Mouse (Mus musculus) intestine, embryonic 14.5 days (tissue): ENCODE measurements at regions not wholly inside any gene's neighbourhood (a gene's known extent, or its start where the extent isn't known, plus 50 kb on each side); places are given as distances from the start of the nearest gene placed in this dataset.

Experiments used
- ATAC-seq: fragments of 200-750 bp; cut with Nextera tagmentation; replicated peaks from 2 replicates; pipeline ENCODE4 v1.8.0; 2017; ENCODE audit warnings: low read depth, moderate number of reproducible peaks, moderate TSS enrichment, moderate library complexity; ENCODE audit not compliant: low FRiP score, low TSS enrichment
- DNase-seq: peaks from one replicate; pipeline ENCODE4 v3.0.0-alpha.2; 2018; ENCODE audit warnings: low spot score
- H3K27ac ChIP-seq: fragments of 300-500 bp; sonication (generic); 2 replicates; pipeline ENCODE4 v1.5.1; 2014; ENCODE audit warnings: low read depth, mild to moderate bottlenecking, control low read depth
- H3K27me3 ChIP-seq: fragments of 300-500 bp; sonication (generic); replicated peaks from 2 replicates; pipeline ENCODE4 v1.6.1; 2014; ENCODE audit warnings: low read length, control low read depth; ENCODE audit not compliant: control insufficient read depth, insufficient read depth
- H3K36me3 ChIP-seq: fragments of 300-500 bp; sonication (generic); 2 replicates; pipeline ENCODE4 v1.6.1; 2014; ENCODE audit warnings: low read length, control low read depth; ENCODE audit not compliant: control insufficient read depth, insufficient read depth
- H3K4me1 ChIP-seq: fragments of 300-500 bp; sonication (generic); replicated peaks from 2 replicates; pipeline ENCODE4 v1.6.1; 2014; ENCODE audit warnings: low read length, control low read depth, mixed read lengths; ENCODE audit not compliant: control insufficient read depth, insufficient read depth
- H3K4me2 ChIP-seq: fragments of 300-500 bp; sonication (generic); 2 replicates; pipeline ENCODE4 v1.6.1; 2014; ENCODE audit warnings: low read length
- H3K4me3 ChIP-seq: fragments of 300-500 bp; sonication (generic); 2 replicates; pipeline ENCODE4 v1.5.1; 2014; ENCODE audit warnings: low read depth, low read length, control low read depth, mixed read lengths
- H3K9ac ChIP-seq: fragments of 300-500 bp; sonication (generic); 2 replicates; pipeline ENCODE4 v1.6.1; 2014; ENCODE audit warnings: mild to moderate bottlenecking, low read length
- H3K9me3 ChIP-seq: fragments of 300-500 bp; sonication (generic); 2 replicates; pipeline ENCODE4 v1.6.1; 2016; ENCODE audit warnings: low read length, control low read depth; ENCODE audit not compliant: control insufficient read depth
- WGBS: fragments of 180-500 bp; shearing (Covaris S2); extraction: QIAGEN DNeasy Blood & Tissue Kit; methylation state at CpG from one replicate; pipeline ENCODE4 v1.1.7; 2014; 5-methylcytosine and 5-hydroxymethylcytosine counted together

DNA sequence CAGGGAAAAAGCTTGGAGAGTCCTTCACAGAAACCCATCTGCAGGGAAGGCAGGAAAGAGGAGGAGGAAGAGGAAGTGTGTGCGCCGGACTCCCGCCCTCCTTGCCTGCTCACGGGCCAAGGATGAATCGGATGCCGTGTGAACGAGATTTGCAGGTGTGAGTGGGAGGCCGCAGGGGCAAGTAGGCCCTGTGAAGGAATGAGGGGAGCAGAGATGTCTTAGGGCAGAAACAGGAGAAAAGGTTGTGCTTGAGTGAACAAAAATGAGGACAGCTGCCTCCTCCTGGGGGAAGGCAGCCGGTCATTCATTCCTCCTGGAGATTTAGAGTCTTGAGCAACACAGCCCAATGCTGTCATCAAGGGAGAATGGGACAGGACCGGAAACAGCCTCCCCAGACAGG, 104.1 kb upstream of the Cdkn3 start:
- Histone ChIP-seq H3K27ac (no peak overlapping the region), H3K27me3 (no peaks in the 10 kb centered on the region), H3K9me3 (no peaks in the 10 kb centered on the region), H3K36me3 (no peaks in the 10 kb centered on the region), H3K4me2 (no peak overlapping the region), H3K4me3 (no peak overlapping the region), H3K9ac (no peak overlapping the region), H3K4me1 (no peaks in the 10 kb centered on the region; the same call in 1 of the 2 replicates)
- DNase-seq: no peak
- ATAC-seq: no peak
- 81% methylated on average over 10 of the region's 10 CpGs for WGBS

DNA sequence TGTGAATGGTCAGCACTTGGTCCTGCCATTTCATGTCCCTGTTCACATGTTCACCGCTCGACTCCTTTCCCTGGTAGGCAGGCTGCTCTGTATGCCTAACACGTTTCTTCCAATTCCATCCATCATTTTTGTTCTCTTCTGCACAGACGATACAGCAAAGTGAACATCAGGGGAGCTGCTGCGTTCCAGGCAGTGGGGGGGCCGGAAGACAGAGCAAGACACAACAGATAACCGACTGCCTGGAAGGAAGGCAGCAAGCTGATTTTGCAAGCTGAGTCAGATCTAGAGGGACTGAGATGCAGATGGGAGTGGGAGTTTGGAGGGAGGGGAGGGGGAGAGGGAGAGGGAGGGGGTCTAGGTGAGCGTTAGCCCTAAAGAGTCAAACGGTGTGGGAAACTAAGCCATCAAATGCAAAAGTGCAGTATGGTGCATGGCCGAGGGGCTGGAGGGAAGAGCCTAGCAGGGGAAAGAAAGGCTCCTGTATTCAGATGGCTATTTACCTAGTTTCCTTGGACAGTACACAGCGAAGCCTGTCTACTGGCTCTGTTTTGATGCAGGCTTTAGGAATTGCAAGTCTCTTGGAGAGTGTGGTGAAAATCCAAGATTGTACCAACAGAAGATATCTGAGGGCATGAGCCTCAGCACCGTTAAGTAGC, 112.9 kb upstream of the Cdkn3 start:
- no peak for ATAC-seq
- H3K36me3 ChIP-seq: no peaks in the 10 kb centered on the region
- 57% methylated on average over 12 of the region's 12 CpGs for WGBS

DNA sequence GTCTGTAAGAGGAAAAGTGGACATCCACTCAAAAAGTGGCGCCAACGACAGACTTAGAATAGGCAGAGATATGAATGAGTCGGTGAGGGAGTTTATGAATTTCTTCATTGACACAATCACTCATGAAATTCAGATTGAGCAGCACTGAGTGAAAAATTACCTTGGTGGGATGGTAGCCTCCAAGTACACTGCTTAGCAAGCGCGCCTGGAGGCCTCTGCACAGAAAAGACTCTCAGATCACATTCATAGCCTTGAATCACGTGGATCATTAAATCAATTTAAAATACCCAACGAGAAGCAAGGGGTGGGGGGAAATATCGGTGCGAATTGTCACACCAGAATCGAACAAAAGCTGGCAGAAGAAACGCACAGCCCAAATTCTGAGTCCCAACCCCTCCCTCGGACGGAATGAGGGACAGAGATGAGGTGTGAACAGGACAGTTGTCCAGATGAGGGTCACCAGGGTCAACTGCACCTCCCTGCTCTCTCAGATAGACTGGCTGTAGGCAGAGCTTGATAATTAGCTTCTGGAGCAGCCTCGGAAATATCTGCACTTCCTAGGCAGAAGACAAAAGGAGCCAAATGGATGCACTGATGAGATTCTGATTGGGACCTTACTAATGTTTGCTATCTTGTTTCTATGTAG, 113.5 kb upstream of the Cdkn3 start:
- ATAC-seq (no peak), DNase-seq (no peak)
- H3K36me3 ChIP-seq: no peaks in the 10 kb centered on the region
- no peak overlapping the region for H3K4me2 ChIP-seq
- H3K9me3 ChIP-seq: no peaks in the 10 kb centered on the region
- H3K27ac ChIP-seq: no peak overlapping the region
- H3K4me1 ChIP-seq: no peaks in the 10 kb centered on the region
- no peak overlapping the region for H3K4me3 ChIP-seq
- 79% methylated on average over 14 of the region's 14 CpGs for WGBS
- no peaks in the 10 kb centered on the region for H3K27me3 ChIP-seq
- H3K9ac ChIP-seq: no peak overlapping the region

More for the DNA sequence above, 112.9 kb upstream of the Cdkn3 start:
- Histone ChIP-seq H3K27me3 (no peaks in the 10 kb centered on the region), H3K4me1 (no peaks in the 10 kb centered on the region), H3K27ac (no peak overlapping the region), H3K9me3 (no peaks in the 10 kb centered on the region), H3K4me2 (no peak overlapping the region), H3K4me3 (no peak overlapping the region), H3K9ac (no peak overlapping the region)
- DNase-seq: no peak

DNA sequence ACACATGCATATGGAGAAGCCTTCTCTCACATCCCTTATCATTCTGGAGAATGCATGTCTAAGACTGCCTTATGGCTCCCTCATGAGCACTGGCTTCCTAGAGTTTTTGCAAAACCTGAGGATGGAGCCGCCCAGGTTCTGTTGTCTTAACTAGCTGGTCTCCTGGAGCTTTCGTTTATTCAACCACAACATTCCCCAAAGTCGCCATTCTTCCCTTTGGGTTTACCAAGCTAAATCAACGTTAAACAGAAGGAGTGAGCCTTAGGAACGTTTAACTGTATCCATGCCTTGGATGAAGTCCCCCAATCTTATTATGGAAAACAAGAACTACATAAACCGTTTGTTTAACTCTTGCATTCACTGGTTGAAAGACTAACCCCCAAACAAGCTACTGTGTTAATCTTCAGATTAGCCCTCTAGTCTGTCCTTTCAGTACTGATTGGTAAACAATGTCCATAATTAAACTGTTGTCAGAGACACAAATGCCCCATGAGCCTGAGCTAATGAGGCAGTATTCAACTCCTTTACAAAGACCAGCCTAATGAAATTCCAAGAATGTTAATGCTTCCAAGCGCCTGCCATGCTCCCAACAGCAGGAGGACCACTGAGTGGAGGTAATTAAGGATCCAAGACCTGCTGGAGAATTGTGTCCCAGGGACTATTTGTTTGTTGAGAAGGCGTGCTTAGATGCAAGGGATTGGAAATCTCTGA, 121.1 kb upstream of the Cdkn3 start:
- ATAC-seq: no peak
- 32% methylated on average over 8 of the region's 8 CpGs for WGBS
- no peak for DNase-seq

DNA sequence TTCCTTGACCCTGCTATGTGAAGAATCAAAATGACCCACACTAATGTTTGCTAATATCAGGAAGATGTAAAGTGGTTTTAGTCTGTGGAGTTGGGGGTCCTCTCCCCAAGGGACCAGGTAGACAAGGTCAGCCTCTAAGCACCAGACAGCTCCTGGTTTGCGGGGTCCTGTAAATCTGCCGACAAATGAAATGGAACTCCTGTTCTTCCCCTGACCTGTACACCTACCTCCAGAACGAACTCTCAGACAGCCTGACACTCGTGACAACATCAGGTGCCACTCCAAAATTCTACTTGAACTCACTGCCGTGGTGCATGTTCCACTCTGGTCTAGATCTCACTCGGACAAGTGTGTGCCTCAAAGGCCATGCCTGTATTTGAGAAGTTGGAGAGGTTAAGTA, 121.8 kb upstream of the Cdkn3 start:
- H3K4me3 ChIP-seq: no peak overlapping the region
- H3K27ac ChIP-seq: no peak overlapping the region
- no peaks in the 10 kb centered on the region for H3K36me3 ChIP-seq
- H3K9ac ChIP-seq: no peak overlapping the region
- H3K27me3 ChIP-seq: no peaks in the 10 kb centered on the region
- H3K9me3 ChIP-seq: no peaks in the 10 kb centered on the region
- no peaks in the 10 kb centered on the region for H3K4me1 ChIP-seq
- H3K4me2 ChIP-seq: no peak overlapping the region
- DNase-seq (no peak), ATAC-seq (no peak)
- 89% methylated on average over 6 of the region's 6 CpGs for WGBS

More for the DNA sequence above, 121.1 kb upstream of the Cdkn3 start:
- no peaks in the 10 kb centered on the region for H3K4me1 ChIP-seq
- no peak overlapping the region for H3K9ac ChIP-seq
- no peak overlapping the region for H3K4me2 ChIP-seq
- no peaks in the 10 kb centered on the region for H3K9me3 ChIP-seq
- H3K36me3 ChIP-seq: no peaks in the 10 kb centered on the region
- no peaks in the 10 kb centered on the region for H3K27me3 ChIP-seq
- no peak overlapping the region for H3K27ac ChIP-seq
- no peak overlapping the region for H3K4me3 ChIP-seq

DNA sequence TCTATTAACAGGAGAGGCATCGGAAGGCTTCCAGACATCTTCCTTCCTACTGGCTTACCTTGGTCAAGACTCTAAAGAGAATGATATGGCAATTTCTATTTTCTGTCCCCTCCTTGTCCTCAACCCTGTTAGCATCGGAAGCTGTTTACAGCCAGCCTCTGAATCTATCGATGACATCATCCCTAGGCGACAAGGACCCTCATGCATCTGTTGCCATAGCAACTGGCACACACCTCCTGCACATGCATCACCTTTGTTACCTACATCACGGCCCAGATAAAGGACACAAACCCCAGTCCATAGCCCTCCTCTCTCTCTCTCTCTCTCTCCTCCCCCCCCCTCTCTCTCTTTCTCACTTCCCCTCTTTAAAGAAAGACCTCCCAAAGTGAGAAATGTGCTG, 123.1 kb upstream of the Cdkn3 start:
- Histone ChIP-seq H3K9me3 (no peaks in the 10 kb centered on the region), H3K27me3 (no peaks in the 10 kb centered on the region), H3K9ac (no peak overlapping the region), H3K4me2 (no peak overlapping the region), H3K4me3 (no peak overlapping the region), H3K4me1 (no peaks in the 10 kb centered on the region), H3K27ac (no peak overlapping the region), H3K36me3 (no peaks in the 10 kb centered on the region)
- ATAC-seq (no peak), DNase-seq (no peak)
- WGBS: 85% methylated on average over 5 of the region's 5 CpGs

DNA sequence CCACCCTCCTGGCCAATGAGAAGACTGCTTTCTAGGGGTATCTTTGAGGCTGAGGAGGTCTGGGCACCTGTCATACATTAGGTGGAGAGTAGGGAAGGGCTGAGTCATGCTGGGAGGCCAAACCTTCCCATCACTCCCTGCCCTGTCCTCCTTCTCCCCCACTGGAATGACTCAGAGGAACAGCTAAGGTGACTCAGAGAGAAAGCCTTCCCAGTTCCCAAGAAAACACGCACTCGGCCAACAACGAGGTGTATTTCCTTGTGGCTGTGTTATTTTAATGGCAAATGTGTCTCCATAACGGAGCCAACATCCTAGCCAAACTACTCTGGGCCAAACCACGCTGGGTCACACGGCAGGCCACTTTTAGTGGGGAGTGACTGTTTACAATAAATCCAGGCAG, 124.0 kb upstream of the Cdkn3 start:
- Histone ChIP-seq H3K4me1 (no peaks in the 10 kb centered on the region), H3K36me3 (no peaks in the 10 kb centered on the region), H3K4me3 (no peak overlapping the region), H3K9me3 (no peaks in the 10 kb centered on the region), H3K4me2 (no peak overlapping the region), H3K9ac (no peak overlapping the region), H3K27me3 (no peaks in the 10 kb centered on the region), H3K27ac (no peak overlapping the region)
- no peak for ATAC-seq
- no peak for DNase-seq
- whole genome bisulfite sequencing: 71% methylated on average over 6 of the region's 6 CpGs

DNA sequence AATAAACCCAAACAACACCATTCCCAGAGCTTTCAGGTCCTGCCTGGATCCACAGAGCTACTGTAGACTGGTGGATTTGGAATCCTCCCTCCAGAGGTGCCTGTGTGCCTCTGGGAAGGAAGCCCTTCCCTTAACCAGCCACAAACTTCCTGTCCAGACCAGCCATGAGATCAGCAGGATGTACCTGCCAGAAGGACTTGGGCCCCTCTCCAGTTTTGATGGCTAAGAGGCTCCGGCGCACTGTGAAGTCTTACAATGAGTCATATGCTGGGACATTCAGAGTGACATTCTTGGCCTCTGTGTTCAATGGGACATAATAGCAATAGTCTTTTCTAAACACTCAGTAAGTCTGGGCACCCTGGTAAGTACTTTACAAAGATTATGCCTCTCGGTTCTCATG, 125.0 kb upstream of the Cdkn3 start:
- H3K9ac ChIP-seq: no peak overlapping the region
- DNase-seq (no peak), ATAC-seq (no peak)
- no peaks in the 10 kb centered on the region for H3K9me3 ChIP-seq
- no peaks in the 10 kb centered on the region for H3K4me1 ChIP-seq
- H3K4me3 ChIP-seq: no peak overlapping the region
- no peaks in the 10 kb centered on the region for H3K27me3 ChIP-seq
- 84% methylated on average over 3 of the region's 3 CpGs for WGBS
- H3K27ac ChIP-seq: no peak overlapping the region
- no peak overlapping the region for H3K4me2 ChIP-seq
- no peaks in the 10 kb centered on the region for H3K36me3 ChIP-seq
